Mouse (Mus musculus) CD4-positive, CD25-positive, alpha-beta regulatory T cell, adult 2 months (primary cell): ENCODE measurements around the gene Dtnb.
"Not testable (repeated sequence)": the region's sequence is repeated elsewhere in the genome, so short reads cannot be mapped to it uniquely, and the experiment has no call there.

Experiments used
- DNase-seq: peaks from one replicate; pipeline ENCODE4 v3.0.0-alpha.2; 2012; ENCODE audit warnings: low read depth, low spot score

The Dtnb gene

DNA sequence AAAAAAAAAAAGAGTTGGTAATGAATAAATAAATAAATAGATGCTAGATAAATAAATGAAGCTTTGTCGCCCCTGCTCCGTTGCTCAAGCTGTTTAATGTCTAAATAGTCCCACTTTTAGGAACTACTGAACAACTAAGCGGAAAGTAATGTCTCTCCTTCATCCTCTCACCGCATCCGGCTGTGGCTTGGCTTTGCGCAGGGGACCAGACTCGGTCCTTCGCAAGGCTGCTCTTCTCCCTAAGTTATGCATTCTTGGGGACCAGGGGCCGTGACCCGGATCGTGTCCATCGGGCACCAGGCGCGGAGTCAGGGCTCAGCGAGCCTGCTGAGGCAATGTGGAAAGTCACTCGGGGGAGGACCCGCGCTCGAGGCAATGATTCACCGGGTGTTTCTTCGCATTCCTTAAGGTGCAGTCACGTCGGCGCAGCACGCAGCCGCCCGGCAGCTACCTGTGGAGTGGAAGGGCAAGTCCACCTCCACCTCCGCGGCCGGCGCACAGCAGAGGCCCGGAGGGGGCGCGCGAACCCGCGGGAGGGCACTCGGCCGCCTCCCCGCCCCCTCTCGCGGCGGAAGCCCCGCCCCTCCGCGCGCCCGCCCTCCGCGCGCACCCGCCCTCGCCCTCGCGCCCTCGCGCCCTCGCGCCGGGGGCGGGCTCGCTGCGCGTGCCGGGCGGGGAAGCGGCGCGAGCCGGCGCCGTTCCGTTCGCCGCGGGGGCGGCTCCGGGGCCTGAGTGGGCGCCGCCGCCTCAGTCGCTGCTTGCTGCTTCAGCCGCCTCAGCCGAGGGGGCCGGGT lies at the start of gene Dtnb:
TSS of gene Dtnb (plus strand) at position 595 of the 794 bp plus-strand sequence.
- DNase-seq, result peak; percentile 88

- no peak for DNase-seq
These were observed 46.6 kb upstream of the Dtnb start for GRCm38 (mm10) chr12:3525536-3525935.

- not testable (repeated sequence) for DNase-seq
These were observed 36.7 kb upstream of the Dtnb start for GRCm38 (mm10) chr12:3535446-3535845.

DNA sequence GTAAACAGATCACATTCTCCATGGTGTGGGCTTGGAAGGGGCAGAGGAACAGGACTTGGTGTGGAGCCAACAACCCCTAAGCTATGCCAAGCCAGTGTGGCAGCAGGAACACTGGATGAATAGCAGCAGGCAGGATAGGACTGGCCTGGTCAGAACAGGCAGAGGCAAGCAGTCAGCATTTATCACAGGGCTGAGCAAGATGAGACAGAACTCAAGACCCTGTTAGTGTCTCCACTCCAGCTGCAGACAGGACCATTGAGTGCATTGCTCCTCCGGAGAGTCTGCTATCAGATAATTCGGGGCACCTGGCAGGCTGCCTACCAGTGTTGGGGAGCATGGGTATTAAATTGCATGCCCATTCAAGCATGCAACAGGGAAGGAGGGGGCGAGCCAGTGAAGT lies 34.6 kb upstream of the Dtnb start:
- DNase-seq, result no peak

- no peak for DNase-seq
These were observed 34.1 kb upstream of the Dtnb start for GRCm38 (mm10) chr12:3538036-3538435.

DNA sequence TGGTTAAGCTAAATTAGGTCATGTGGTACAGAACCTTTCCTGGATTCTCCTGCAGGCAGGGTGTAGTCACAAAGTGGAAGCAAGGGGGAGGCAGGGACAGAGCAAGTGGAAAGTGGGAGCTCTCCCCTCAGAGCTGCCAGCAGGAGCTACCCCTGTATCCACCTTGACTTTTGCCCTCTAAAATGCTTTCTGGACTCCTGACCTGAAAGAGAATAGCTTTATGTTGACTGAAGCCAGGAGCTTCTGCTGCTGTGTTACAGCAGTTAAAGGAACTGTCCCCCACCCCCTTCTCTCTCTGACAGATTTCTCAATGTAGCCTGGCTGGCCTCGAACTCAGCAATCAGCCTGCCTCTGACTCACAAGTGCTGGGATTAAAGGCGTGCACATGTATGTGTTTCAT lies 32.6 kb upstream of the Dtnb start:
- no peak for DNase-seq

- DNase-seq, result no peak
These were observed 31.3 kb upstream of the Dtnb start for GRCm38 (mm10) chr12:3540871-3541270.

DNA sequence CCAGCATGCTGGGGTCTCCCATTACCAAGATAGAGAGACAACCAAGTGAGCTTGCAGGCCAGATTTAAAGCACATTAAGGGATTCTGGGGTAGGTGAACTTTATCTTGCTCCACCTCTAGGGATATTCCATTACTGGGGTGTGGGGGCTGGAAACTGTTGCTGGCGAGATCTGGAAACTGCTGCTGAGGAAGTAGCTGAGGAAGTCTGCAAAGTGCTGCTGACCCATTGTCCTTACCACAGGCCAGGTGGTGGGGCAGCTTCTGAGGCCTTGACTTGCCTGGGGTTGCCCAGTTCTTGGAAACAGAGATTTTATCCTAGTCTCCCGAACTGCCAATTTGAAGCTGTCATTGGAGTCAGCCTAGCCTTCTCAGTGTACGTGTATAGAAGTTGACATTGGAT lies 26.7 kb upstream of the Dtnb start:
- DNase-seq, result no peak

DNA sequence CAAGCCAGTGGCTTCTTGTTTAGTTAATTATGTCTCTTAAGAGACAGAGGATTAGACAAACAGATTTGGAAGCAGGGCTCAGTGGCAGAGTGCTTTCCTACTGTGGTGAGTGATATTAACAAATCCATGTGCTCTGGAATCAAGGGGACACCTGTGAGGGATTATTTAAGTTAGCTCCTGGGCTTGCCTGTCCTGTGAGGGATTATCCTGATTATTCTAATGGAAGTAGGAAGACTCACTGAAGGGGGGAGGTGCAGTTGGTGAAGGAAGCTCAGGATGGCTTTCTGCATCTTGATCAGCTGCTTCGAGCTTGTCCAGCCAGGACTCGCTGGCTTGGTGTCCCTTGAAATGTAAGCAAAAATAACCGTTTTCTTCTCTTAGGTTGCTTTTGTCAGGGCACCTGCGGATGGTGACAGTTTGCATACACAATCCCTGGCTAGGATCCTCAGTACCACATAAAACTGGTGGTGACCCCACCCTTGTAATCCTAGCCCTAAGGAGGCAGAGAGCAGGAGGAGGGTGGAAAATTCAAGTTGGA lies 26.0 kb upstream of the Dtnb start:
- DNase-seq, result no peak

DNA sequence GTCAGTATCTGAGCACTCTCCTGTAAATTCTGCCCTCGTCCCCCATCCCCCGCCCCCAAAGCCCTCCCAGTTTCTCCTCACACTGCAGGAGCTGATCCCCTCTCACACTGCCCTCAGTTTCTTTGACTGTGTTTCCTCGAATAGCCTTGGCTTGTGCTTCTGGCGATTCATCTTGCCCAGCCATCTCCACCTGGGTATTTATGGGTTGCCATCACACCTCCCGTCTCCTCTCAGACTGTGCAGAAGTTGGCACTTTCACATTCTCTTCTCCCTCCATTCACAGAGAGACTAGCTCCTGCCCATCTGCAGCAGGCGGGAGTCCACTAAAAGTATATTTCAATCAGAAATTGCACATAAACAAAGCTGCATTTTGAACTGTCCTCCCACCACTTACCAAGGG lies 25.4 kb upstream of the Dtnb start:
- no peak for DNase-seq

DNA sequence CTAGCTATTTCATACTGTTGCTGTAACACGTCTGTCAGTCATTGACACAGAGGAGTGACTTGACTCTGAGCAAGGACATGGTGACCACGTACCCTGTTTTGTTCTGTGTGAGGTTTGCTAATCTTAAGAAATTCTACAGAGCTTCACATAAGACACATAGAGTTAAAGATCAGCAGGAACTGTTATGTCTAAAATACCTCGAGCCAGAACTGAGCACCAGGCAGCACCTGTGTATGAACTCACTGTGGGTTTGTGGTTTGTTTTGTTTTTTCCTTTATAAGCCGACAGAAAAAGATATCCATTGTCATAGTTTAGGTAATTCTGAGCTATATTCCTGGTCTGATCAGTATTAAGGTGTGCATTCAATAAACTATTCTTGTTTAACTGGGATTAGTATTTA lies 24.7 kb upstream of the Dtnb start:
- DNase-seq, result peak; percentile 63

GRCm38 (mm10) chr12:3547911-3548310 lies 24.3 kb upstream of the Dtnb start:
- no peak for DNase-seq

GRCm38 (mm10) chr12:3548582-3549211 lies 23.5 kb upstream of the Dtnb start:
- peak; percentile 29 for DNase-seq

GRCm38 (mm10) chr12:3550280-3550679 lies 21.9 kb upstream of the Dtnb start:
- peak; percentile 35 for DNase-seq

DNA sequence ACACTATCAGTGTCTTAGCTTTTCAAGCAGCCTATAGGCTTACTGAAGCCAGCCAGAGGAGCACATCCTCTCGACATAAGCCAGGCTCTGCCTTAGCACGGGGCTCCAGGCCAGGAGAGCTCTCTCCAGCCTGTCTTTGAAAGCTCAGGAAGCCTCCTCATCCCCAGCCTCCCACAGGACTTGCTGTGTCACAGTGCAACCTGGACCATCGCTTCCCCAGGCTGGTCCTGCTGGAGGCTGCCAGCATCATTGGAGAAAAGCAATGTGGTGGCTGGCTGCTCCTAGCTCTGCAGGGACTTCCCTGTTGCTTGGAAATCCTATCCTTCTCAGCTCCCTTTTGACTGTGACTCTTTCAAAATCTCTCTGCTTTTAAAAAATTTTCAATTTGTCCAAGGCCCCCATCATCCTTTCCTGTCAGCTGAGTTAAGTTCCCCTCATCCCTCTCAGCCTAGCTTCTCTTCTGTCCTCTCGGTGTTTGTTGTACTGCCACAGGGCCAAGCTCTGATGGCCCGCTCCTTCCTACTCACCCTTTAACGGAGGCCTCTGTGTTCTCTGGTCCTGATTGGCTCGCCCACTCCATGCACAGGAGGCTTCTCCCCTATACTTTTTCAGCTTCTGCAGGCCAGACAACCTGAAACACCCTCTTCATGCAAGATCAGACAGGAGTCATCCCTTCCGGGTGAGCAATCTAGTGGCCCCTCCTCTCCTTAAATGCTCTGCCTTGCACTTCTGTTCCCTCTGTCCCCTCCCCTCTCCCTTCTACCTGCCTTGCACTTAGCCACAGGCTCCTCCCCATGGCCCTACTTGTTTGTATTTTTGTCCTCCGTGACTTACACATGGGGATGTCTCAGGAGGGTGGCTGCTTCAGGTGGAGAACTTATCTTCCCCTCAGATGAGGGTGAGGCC lies 14.5 kb upstream of the Dtnb start:
- DNase-seq, result peak; percentile 24

GRCm38 (mm10) chr12:3560596-3560995 lies 11.6 kb upstream of the Dtnb start:
- DNase-seq, result peak; percentile 91

- DNase-seq, result no peak
These were observed 11.1 kb upstream of the Dtnb start for GRCm38 (mm10) chr12:3561032-3561431.

DNA sequence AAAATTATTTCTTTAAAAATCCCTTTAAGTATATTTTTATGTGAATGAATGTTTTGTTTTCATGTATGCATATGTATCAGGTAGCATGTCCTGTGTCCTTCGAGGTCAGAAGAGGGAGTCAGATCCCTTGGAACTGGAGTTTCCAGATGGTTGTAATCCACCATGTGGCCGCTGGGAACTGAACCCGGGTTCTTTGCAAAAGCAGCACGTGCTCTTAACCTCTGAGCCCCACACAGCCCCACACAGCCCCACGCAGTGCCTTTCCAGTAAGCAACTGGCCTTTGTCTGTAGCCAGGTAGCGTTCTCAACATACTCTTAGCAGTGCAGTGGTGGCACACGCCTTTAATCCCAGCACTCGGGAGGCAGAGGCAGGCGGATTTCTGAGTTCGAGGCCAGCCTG lies 9.4 kb upstream of the Dtnb start:
- no peak for DNase-seq

DNA sequence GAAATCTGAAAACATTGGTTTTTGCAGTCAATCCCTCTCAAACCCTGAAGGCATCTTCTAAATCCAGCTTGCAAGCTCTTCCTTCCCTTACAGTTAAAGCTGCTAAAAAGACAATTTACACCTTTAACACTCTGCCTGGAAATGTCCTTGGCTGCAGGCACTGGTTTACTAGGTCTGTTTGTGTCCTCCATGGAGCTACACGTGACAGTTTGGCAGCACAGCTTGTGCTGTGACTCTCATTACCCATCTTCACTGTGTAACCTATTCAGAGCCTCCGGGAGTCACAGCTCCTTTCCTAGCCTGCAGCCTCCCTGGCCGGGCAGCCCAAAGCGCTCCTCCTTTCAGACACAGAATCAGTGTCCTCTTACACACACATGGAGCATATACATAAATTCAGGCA lies 8.5 kb upstream of the Dtnb start:
- DNase-seq, result no peak

DNA sequence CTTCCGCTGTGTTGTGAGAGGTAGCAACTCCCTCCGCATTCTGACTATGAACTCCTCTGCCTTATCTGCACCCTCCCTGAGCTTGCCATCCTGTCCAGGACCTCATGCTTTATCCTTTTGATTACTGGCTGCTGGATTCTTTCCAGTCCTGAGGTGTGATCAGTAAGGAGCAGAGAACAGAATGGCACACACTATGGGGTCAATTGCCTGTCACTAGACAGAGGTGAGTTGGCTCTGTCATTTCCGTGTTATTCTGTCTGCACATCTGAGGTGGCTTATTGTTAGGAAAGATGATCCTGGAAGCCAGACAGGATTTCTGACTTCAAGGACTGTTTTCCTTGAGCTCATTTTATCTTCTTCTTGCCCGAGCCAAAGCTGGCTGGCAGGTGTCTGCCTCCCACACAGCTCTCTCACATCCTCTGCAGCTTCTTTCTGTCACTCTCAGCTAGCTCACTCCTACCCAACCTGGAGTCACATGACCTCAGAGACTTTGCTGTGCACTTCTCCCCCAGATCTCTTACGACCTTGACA lies 3.7 kb upstream of the Dtnb start:
- peak; percentile 77 for DNase-seq

DNA sequence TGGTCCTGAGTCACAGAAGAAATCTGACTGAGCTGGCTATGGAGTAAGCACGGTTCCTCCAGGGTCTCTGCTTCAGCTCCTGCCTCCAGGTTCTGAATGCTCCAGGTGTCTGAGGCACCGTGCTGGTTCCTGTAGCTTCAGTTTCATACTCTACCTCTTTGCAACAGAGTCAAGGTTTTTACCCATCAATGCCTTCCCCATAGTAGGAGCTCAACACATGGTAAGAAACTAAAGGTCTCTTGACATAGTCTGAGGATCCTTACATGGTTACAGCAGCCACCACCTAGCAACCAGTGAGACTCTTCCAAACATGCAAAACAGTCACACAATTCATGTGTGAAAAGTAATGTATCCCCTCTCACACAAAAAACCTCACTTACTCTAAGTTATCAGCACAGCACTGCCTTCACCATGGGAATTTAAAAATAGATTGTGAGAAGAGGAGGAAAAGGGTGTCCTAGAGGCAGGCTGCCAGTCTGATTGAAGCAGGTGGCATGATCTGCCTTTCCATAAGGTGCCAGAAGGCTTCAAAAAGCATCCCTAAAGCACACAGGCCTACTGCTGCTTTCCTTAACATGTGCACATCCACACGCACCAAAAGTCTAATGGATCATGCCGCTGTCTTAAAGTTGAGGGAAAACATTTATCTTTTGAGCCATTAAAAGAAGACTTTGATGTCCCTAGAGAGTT lies 1.3 kb upstream of the Dtnb start:
- peak; percentile 44 for DNase-seq
